Mouse (Mus musculus) neural tube, embryonic 15.5 days (tissue): ENCODE results near the gene Ptbp1. TPM values are rescaled to one million over a fixed set of nuclear protein-coding genes. Genes with fewer than 3 reads are reported as not detected.
"Not testable (repeated sequence)": the region's sequence is repeated elsewhere in the genome, so short reads cannot be mapped to it uniquely, and the experiment has no call there.

Experiments
- ATAC-seq: fragments of 200-750 bp; cut with Nextera tagmentation; 2 replicates; pipeline ENCODE4 v1.8.0; 2017; ENCODE audit warnings: mild to moderate bottlenecking, moderate TSS enrichment, moderate library complexity; ENCODE audit not compliant: low FRiP score
- H3K27ac ChIP-seq: fragments of 300-500 bp; sonication (generic); replicated peaks from 2 replicates; pipeline ENCODE4 v1.5.1; 2015; ENCODE audit warnings: mild to moderate bottlenecking, inconsistent platforms
- H3K27me3 ChIP-seq: fragments of 300-500 bp; sonication (generic); replicated peaks from 2 replicates; pipeline ENCODE4 v1.6.1; 2015; ENCODE audit warnings: inconsistent platforms
- H3K36me3 ChIP-seq: fragments of 300-500 bp; sonication (generic); 2 replicates; pipeline ENCODE4 v1.6.1; 2015; ENCODE audit warnings: inconsistent platforms
- H3K4me1 ChIP-seq: fragments of 300-500 bp; sonication (generic); 2 replicates; pipeline ENCODE4 v1.6.1; 2015; ENCODE audit warnings: inconsistent platforms
- H3K4me2 ChIP-seq: fragments of 300-500 bp; sonication (generic); 2 replicates; pipeline ENCODE4 v1.6.1; 2015; ENCODE audit warnings: inconsistent platforms, mild to moderate bottlenecking, moderate library complexity
- H3K4me3 ChIP-seq: fragments of 300-500 bp; sonication (generic); replicated peaks from 2 replicates; pipeline ENCODE4 v1.5.1; 2015; ENCODE audit warnings: mild to moderate bottlenecking, inconsistent platforms
- H3K9ac ChIP-seq: fragments of 300-500 bp; sonication (generic); replicated peaks from 2 replicates; pipeline ENCODE4 v1.6.1; 2015; ENCODE audit warnings: mild to moderate bottlenecking, inconsistent platforms
- H3K9me3 ChIP-seq: fragments of 300-500 bp; sonication (generic); replicated peaks from 2 replicates; pipeline ENCODE4 v1.6.1; 2016; ENCODE audit warnings: inconsistent platforms
- WGBS: fragments of 180-500 bp; shearing (Covaris S2); methylation state at CpG from one replicate; pipeline ENCODE4 v1.1.7; 2015; ENCODE audit warnings: mixed read lengths; 5-methylcytosine and 5-hydroxymethylcytosine counted together
- polyA plus RNA-seq: library from polyadenylated mRNA; unstranded; fragments of >200 nt; fragmentation: Nextera tagmentation; extraction: Ambion mirVana; gene quantifications from 2 replicates; pipeline ENCODE4 v1.2.1, GENCODE M21; 2015

Gene Ptbp1
- polyA plus RNA-seq, 1 experiment from 2014 or later: 55.8 TPM

- no peak for ATAC-seq
- Histone ChIP-seq H3K9ac (no peak within 1 kb of the TSS), H3K36me3 (no peaks in the 10 kb centered on the region), H3K27me3 (peaks cover 18% of the 10 kb centered on the region), H3K27ac (no peak within 1 kb of the TSS), H3K4me3 (no peak within 1 kb of the TSS), H3K4me1 (peaks cover 15% of the 10 kb centered on the region), H3K9me3 (no peaks in the 10 kb centered on the region), H3K4me2 (no peak within 1 kb of the TSS)
- 86% methylated on average over 6 of the region's 6 CpGs for WGBS
Measured at GRCm38 (mm10) chr10:79886054-79886453, 31.8 kb downstream of the Ptbp1 start, which contains the start of gene Elane. Elane (plus strand) TSS chr10:79886247.

DNA sequence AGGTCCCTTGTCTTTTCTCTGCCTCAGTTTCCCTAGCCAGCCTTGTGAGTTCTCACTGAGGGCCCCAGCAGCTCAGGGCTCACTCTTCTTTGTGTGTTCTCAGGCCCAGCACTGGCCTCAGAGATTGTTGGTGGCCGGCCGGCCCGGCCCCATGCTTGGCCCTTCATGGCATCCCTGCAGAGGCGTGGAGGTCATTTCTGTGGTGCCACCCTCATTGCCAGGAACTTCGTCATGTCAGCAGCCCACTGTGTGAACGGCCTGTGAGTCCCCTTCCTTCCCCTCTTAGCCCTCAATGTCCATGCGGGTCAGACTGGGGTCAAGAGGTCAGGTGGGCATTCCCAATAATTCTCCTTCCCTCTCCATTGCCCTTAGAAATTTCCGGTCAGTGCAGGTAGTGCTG is 32.4 kb downstream of the Ptbp1 start:
- H3K27ac ChIP-seq: no peak overlapping the region
- peaks cover 15% of the 10 kb centered on the region for H3K4me1 ChIP-seq
- peaks cover 15% of the 10 kb centered on the region for H3K27me3 ChIP-seq
- no peaks in the 10 kb centered on the region for H3K9me3 ChIP-seq
- H3K36me3 ChIP-seq: no peaks in the 10 kb centered on the region
- H3K9ac ChIP-seq: no peak overlapping the region
- 82% methylated on average over 8 of the region's 8 CpGs for WGBS
- no peak overlapping the region for H3K4me3 ChIP-seq
- no peak overlapping the region for H3K4me2 ChIP-seq
- no peak for ATAC-seq

DNA sequence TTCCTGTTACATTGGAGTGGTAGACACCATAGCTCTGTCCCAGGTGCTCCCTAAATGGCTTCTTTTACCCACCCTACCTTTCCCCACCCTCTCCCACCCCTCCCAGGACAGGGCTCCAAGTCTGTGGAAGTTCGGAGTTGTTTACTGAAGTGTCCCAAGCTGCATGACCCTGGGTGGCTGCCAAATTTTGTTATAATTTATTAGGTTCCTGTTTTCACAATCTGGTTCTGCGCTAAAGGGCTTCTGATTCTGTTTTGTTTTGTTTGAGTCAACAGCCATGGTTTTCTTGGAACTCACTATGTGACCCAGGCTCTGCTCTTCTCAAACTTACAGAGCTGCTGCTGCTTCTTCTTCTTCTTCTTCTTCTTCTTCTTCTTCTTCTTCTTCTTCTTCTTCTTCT is 35.2 kb downstream of the Ptbp1 start:
- Histone ChIP-seq H3K27ac (no peak overlapping the region), H3K9me3 (no peaks in the 10 kb centered on the region), H3K4me1 (no peaks in the 10 kb centered on the region), H3K4me2 (no peak overlapping the region), H3K36me3 (no peaks in the 10 kb centered on the region), H3K4me3 (no peak overlapping the region), H3K27me3 (no peaks in the 10 kb centered on the region; the same call in 1 of the 2 replicates), H3K9ac (no peak overlapping the region)
- no peak for ATAC-seq
- whole genome bisulfite sequencing: 79% methylated on average over 2 of the region's 2 CpGs

DNA sequence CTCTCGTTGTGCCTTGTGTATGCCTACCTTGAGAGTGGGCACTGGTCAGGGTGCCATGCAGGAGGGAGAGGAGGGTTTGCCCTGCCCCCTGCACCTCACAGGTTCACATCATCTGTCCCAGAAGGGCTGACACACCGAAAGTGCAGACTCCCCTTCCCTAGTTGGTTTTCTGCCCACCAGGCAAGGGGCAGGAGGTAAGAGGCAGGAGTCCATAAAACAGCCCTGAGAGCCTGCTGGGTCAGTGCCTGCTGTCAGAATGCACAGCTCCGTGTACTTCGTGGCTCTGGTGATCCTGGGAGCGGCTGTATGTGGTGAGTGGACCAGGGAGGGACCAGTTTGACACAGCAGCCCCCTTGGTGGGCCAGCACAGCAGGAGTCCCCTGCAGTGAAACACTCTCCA is 36.4 kb downstream of the Ptbp1 start, which contains the start of gene Cfd:
Cfd (plus strand) TSS at position 184 of the 400 bp plus-strand sequence.
- no peak within 1 kb of the TSS for H3K4me2 ChIP-seq
- H3K4me1 ChIP-seq: no peaks in the 10 kb centered on the region
- H3K27ac ChIP-seq: no peak within 1 kb of the TSS
- 45% methylated on average over 5 of the region's 5 CpGs for WGBS
- no peak within 1 kb of the TSS for H3K4me3 ChIP-seq
- ATAC-seq: no peak
- H3K9ac ChIP-seq: no peak within 1 kb of the TSS
- H3K27me3 ChIP-seq: no peaks in the 10 kb centered on the region; the same call in 1 of the 2 replicates
- H3K36me3 ChIP-seq: 0 out of 2 replicates have a peak, but pooled peaks cover 6% of the 10 kb centered on the region
- H3K9me3 ChIP-seq: no peaks in the 10 kb centered on the region

DNA sequence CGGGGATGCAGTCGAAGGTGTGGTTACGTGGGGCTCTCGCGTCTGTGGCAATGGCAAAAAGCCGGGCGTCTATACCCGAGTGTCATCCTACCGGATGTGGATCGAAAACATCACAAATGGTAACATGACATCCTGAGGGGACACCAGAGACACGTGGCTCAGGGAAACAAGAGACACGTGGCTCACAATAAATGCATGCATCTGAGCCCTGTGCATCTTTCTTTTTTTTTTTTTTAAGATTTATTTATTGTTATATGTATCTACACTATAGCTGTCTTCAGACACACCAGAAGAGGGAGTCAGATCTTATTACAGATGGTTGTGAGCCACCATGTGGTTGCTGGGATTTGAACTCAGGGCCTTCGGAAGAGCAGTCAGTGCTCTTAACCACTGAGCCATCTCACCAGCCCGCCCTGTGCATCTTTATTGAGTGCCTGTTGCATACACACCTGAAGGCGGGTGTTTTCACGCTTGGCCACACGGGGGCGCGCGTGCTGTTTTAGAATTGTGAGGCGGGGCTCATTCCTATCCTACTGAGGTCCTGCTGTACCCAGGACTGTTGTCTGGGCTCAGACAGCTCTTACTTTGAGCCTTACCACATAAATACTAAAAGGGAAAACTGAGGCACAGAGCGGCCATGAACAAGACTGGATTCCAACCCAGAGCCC is 38.4 kb downstream of the Ptbp1 start:
- not testable (repeated sequence) for ATAC-seq, H3K9me3 ChIP-seq, H3K4me1 ChIP-seq, H3K27me3 ChIP-seq, H3K4me3 ChIP-seq, H3K9ac ChIP-seq, H3K4me2 ChIP-seq, H3K27ac ChIP-seq
- 43% methylated on average over 22 of the region's 22 CpGs for WGBS
- H3K36me3 ChIP-seq: peaks cover 17% of the 10 kb centered on the region; the same call in 1 of the 2 replicates

DNA sequence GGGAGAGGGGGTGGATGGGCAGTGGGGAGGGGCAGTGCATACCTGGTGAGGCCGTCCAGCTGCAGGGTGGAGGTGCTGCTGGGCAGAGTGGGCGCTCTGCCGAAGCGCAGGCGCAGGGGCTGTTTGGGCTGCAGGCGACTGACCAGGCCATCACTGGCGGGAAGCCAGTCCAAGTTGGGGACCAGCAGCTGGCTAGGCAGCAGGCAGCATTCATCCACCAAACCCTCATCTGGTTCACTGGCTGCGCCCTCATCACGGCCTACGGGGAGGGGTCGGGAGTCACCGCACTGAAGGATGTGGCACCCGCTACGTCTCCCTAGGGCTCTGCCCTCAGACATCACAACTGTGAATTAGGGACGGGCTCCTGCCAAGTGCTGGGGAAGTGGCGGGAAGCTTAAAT is 42.1 kb downstream of the Ptbp1 start:
- Histone ChIP-seq H3K27ac (no peak overlapping the region), H3K4me1 (peaks cover 11% of the 10 kb centered on the region), H3K27me3 (no peaks in the 10 kb centered on the region; the same call in 1 of the 2 replicates), H3K4me2 (no peak overlapping the region), H3K9me3 (no peaks in the 10 kb centered on the region), H3K36me3 (peaks cover 33% of the 10 kb centered on the region), H3K9ac (no peak overlapping the region), H3K4me3 (no peak overlapping the region)
- ATAC-seq: no peak
- 90% methylated on average over 15 of the region's 16 CpGs for WGBS

DNA sequence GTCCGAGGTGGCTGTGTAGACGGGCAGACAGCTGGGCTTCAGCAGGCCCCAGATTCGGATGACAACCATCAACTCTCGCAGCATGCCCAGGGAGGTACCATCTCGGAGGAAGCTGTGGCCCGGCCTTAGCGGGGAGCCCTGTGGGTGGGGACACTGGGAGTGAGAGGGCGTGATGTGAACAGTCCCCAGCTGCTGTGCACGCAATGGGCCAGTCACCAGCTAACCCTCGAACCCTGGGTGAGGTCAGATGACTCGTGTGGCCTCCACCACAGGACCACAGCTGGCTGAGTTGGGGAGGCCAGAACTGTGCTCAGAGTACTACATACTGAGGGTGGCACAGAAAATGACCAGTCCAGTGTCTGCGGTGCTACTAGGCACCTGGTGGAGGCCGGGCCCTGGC is 42.6 kb downstream of the Ptbp1 start:
- Histone ChIP-seq H3K27me3 (no peaks in the 10 kb centered on the region), H3K4me1 (peaks cover 14% of the 10 kb centered on the region), H3K27ac (no peak overlapping the region), H3K36me3 (peaks cover 33% of the 10 kb centered on the region), H3K4me3 (no peak overlapping the region), H3K9ac (no peak overlapping the region), H3K9me3 (no peaks in the 10 kb centered on the region), H3K4me2 (no peak overlapping the region)
- no peak for ATAC-seq
- 83% methylated on average over 13 of the region's 13 CpGs for WGBS

DNA sequence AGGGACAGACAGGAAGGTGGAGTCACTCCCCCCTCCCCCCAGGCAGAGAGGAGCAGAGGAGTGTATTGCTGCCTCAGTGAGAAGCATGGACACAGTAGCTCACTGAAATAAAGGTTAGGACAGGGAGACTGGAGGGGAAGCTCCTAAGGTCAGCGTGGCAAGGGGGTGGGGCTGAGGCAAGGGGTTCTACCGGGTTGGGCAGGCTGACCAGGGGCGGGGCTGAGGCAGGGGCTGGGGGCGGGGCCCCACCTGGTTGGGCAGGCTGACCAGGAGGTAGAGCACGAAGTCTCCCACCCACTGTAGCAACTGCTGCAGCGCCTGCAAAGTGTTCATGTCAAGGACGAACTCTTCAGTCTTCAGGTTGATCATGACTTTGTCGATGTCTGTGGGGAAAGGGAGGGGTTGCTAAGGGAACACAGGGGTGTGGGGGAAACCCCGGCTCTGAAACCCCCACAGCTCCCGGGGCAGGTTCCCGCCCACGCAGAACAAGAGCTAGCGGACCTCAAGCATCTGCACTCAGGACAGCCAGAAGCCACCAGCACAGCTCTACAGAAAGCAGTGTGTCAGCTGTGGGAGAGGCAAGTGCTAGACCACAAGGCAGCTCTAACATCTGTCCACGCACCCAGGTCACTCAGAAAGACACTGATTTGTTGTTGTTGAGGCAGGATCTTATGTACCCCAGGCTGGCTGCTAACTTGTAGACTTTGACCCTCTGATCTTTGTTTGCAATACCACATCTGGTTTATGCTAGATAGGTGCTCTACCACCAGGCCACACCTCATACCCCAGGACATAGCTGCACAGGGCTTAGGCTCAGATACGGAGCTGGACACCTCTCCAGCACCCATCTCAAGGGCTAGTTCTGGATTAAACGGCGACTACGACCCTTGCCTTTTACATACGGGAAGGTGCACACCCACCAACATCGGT is 43.4 kb downstream of the Ptbp1 start:
- ATAC-seq: no peak
- H3K4me2 ChIP-seq: no peak overlapping the region
- H3K36me3 ChIP-seq: peaks cover 38% of the 10 kb centered on the region
- H3K4me3 ChIP-seq: no peak overlapping the region
- 53% methylated on average over 20 of the region's 20 CpGs for WGBS
- no peak overlapping the region for H3K9ac ChIP-seq
- peaks cover 14% of the 10 kb centered on the region for H3K4me1 ChIP-seq
- no peaks in the 10 kb centered on the region for H3K27me3 ChIP-seq
- H3K9me3 ChIP-seq: no peaks in the 10 kb centered on the region
- H3K27ac ChIP-seq: no peak overlapping the region

DNA sequence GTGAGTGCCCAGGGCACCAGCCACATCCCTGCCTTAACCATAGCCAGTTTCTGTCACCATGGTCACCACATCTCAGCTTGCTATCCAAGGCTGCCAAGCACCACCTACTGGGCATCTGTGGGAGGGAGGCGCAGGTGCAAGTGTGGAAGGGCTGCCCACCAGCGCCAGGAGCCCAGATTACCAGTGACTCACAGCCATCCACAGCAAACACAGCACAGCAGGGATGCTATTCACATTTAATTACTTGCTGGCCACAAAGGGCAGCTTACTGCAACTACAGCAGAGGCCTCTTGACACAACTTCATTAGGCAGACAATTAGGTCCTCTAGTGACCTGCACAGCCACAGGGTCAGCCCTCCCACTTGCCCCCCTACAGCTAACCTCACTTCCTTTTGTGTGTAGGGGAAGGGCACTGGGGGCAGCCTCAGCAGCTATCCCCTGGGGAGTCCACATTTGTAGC is 46.8 kb downstream of the Ptbp1 start:
- peak; percentile 56; the same call in 1 of the 2 replicates for ATAC-seq
- H3K27me3 ChIP-seq: 0 out of 2 replicates have a peak, but pooled peaks cover 3% of the 10 kb centered on the region
- H3K9me3 ChIP-seq: no peaks in the 10 kb centered on the region
- no peak overlapping the region for H3K4me3 ChIP-seq
- 22% methylated on average over 2 of the region's 2 CpGs for WGBS
- peaks cover 14% of the 10 kb centered on the region for H3K4me1 ChIP-seq
- H3K4me2 ChIP-seq: no peak overlapping the region
- no peak overlapping the region; the same call in none of the 2 replicates for H3K9ac ChIP-seq
- H3K36me3 ChIP-seq: peaks cover 52% of the 10 kb centered on the region
- 0 out of 2 replicates have a peak overlapping the region, but pooled peaks have one; percentile 37 for H3K27ac ChIP-seq

- Histone ChIP-seq H3K4me3 (no peak overlapping the region), H3K36me3 (peaks cover 48% of the 10 kb centered on the region), H3K9ac (no peak overlapping the region), H3K27ac (no peak overlapping the region), H3K4me2 (no peak overlapping the region), H3K4me1 (peaks cover 16% of the 10 kb centered on the region), H3K27me3 (0 out of 2 replicates have a peak, but pooled peaks cover 3% of the 10 kb centered on the region), H3K9me3 (no peaks in the 10 kb centered on the region)
- 96% methylated on average over 9 of the region's 9 CpGs for WGBS
- no peak for ATAC-seq
Measured at GRCm38 (mm10) chr10:79906712-79907111, 52.5 kb downstream of the Ptbp1 start.

- Histone ChIP-seq H3K9me3 (no peaks in the 10 kb centered on the region), H3K4me1 (peaks cover 16% of the 10 kb centered on the region), H3K27ac (no peak overlapping the region), H3K36me3 (peaks cover 48% of the 10 kb centered on the region), H3K4me2 (peak overlapping the region; percentile 61; the same call in 1 of the 2 replicates), H3K9ac (no peak overlapping the region), H3K27me3 (0 out of 2 replicates have a peak, but pooled peaks cover 3% of the 10 kb centered on the region), H3K4me3 (peak overlapping the region; percentile 60; the same call in 1 of the 2 replicates)
- no peak for ATAC-seq
- 95% methylated on average over 10 of the region's 10 CpGs for WGBS
Measured at GRCm38 (mm10) chr10:79907415-79907814, 53.2 kb downstream of the Ptbp1 start.
